Mouse (Mus musculus) liver, embryonic 12.5 days (tissue): ENCODE data around the gene Gm49383. TPM values are rescaled to one million over a fixed set of nuclear protein-coding genes. Genes with fewer than 3 reads are reported as not detected.
A peak's percentile ranks its signal among the peaks of the same experiment; 100 is the strongest.

Source experiments
- ATAC-seq: fragments of 200-750 bp; cut with Nextera tagmentation; 2 replicates; pipeline ENCODE4 v1.8.0; 2017; ENCODE audit warnings: moderate number of reproducible peaks, mild to moderate bottlenecking, moderate library complexity
- H3K27ac ChIP-seq: fragments of 300-500 bp; sonication (generic); 2 replicates; pipeline ENCODE4 v1.5.1; 2016; ENCODE audit warnings: mild to moderate bottlenecking
- H3K27me3 ChIP-seq: fragments of 300-500 bp; sonication (generic); replicated peaks from 2 replicates; pipeline ENCODE4 v1.6.1; 2016; ENCODE audit warnings: mild to moderate bottlenecking, moderate library complexity
- H3K36me3 ChIP-seq: fragments of 300-500 bp; sonication (generic); 2 replicates; pipeline ENCODE4 v1.6.1; 2016; ENCODE audit warnings: mild to moderate bottlenecking, moderate library complexity
- H3K4me1 ChIP-seq: fragments of 300-500 bp; sonication (generic); 2 replicates; pipeline ENCODE4 v1.6.1; 2016
- H3K4me2 ChIP-seq: fragments of 300-500 bp; sonication (generic); 2 replicates; pipeline ENCODE4 v1.6.1; 2016; ENCODE audit warnings: mild to moderate bottlenecking, moderate library complexity
- H3K4me3 ChIP-seq: fragments of 300-500 bp; sonication (generic); 2 replicates; pipeline ENCODE4 v1.5.1; 2016; ENCODE audit warnings: mild to moderate bottlenecking, moderate library complexity
- H3K9ac ChIP-seq: fragments of 300-500 bp; sonication (generic); 2 replicates; pipeline ENCODE4 v1.6.1; 2016; ENCODE audit warnings: mild to moderate bottlenecking, moderate library complexity
- H3K9me3 ChIP-seq: fragments of 300-500 bp; sonication (generic); replicated peaks from 2 replicates; pipeline ENCODE4 v1.6.1; 2016; ENCODE audit warnings: mild to moderate bottlenecking, moderate library complexity
- WGBS: fragments of 180-500 bp; shearing (Covaris S2); methylation state at CpG from one replicate; pipeline ENCODE4 v1.1.7; 2016; ENCODE audit not compliant: insufficient replicate concordance; 5-methylcytosine and 5-hydroxymethylcytosine counted together
- polyA plus RNA-seq: library from polyadenylated mRNA; unstranded; fragments of >200 nt; fragmentation: Nextera tagmentation; extraction: Ambion mirVana; gene quantifications from 2 replicates; pipeline ENCODE4 v1.2.1, GENCODE M21; 2016

Gm49383 gene
- 28.5 and 29.0 TPM in 2 replicates for polyA plus RNA-seq

GRCm38 (mm10) chr12:69196444-69197377, at the start of gene Gm49383:
Gene Gm49383 (minus strand): TSS chr12:69197104.
- Histone ChIP-seq H3K9me3 (no peaks in the 10 kb centered on the region), H3K27ac (peak within 1 kb of the TSS; percentile 90)
- under 1% methylated on average over 75 of the region's 75 CpGs for WGBS

DNA sequence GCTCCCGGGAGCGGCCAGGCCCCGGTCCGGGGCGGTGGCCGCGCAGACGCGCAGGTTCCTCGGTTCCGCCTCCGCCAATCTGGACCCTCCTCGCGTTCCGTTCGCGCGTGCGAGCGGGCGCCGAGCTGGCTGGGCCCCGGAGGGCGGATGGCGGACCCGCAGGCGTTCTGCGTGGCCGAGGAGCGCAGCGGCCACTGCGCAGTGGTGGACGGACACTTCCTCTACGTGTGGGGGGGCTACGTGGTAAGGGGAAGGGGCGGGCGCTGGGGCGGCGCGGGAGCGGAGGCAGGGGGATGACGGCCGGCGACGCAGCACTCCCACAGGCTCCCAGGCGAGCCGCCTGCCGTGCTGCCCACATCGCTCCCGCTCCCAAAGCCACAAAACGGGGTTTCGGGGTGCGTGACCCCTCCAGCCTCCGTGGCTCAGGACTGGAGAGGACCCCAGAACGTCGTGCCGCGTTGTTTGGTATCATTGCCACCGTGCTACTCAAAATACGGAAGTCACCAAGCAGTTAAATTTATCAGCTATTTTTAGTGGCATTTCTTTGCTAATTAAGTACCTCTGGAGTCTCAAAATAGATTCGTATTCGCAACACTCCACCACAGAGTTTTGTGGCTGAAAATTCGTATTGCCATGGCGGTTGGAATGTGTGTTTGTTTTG, 45.0 kb upstream of the Gm49383 start:
- H3K36me3 ChIP-seq, result no peaks in the 10 kb centered on the region
- H3K27me3 ChIP-seq, result no peaks in the 10 kb centered on the region
- peak overlapping the region; percentile 71 for H3K27ac ChIP-seq
- H3K9me3 ChIP-seq, result no peaks in the 10 kb centered on the region
- peaks cover 32% of the 10 kb centered on the region for H3K4me1 ChIP-seq
- H3K4me2 ChIP-seq, result peak overlapping the region; percentile 98
- H3K4me3 ChIP-seq, result peak overlapping the region; percentile 77
- WGBS, result under 1% methylated on average over 59 of the region's 64 CpGs
- H3K9ac ChIP-seq, result peak overlapping the region; percentile 83
- peak; percentile 85 for ATAC-seq

More at GRCm38 (mm10) chr12:69196444-69197377, at the start of gene Gm49383:
- peaks cover 46% of the 10 kb centered on the region for H3K36me3 ChIP-seq
- peak within 1 kb of the TSS; percentile 99 for H3K4me2 ChIP-seq
- no peaks in the 10 kb centered on the region for H3K27me3 ChIP-seq
- peaks cover 39% of the 10 kb centered on the region for H3K4me1 ChIP-seq
- H3K9ac ChIP-seq, result peak within 1 kb of the TSS; percentile 92
- ATAC-seq, result peak; percentile 72
- H3K4me3 ChIP-seq, result peak within 1 kb of the TSS; percentile 98

DNA sequence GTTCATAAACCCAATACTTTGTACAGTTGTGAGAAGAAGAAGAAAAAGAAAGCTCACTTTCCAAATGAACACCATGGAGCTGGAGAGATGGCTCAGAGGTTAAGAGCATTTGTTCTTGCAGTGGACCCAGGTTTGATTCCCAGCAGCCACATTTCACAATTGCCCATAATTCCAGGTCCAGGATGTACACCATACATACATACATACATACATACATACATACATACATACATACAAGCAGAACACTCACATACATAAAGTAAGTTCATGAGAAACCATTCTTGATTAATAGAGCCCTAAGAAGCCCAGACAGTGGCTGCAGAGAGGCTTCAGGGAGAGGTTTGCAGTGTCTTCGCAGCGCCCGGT, 44.5 kb upstream of the Gm49383 start:
- Histone ChIP-seq H3K4me1 (peaks cover 32% of the 10 kb centered on the region), H3K4me3 (peak overlapping the region; percentile 77), H3K27ac (peak overlapping the region; percentile 71), H3K36me3 (no peaks in the 10 kb centered on the region), H3K27me3 (no peaks in the 10 kb centered on the region), H3K9me3 (no peaks in the 10 kb centered on the region), H3K9ac (peak overlapping the region; percentile 83), H3K4me2 (peak overlapping the region; percentile 98)
- ATAC-seq, result no peak
- WGBS, result 2% methylated on average over 3 of the region's 3 CpGs

GRCm38 (mm10) chr12:69240876-69241275, 44.0 kb upstream of the Gm49383 start, which contains the start of gene Klhdc1:
Gene Klhdc1 (plus strand): TSS chr12:69241176.
- Histone ChIP-seq H3K27ac (peak within 1 kb of the TSS; percentile 71), H3K4me2 (peak within 1 kb of the TSS; percentile 98), H3K4me1 (peaks cover 32% of the 10 kb centered on the region), H3K27me3 (no peaks in the 10 kb centered on the region), H3K4me3 (peak within 1 kb of the TSS; percentile 77), H3K36me3 (no peaks in the 10 kb centered on the region), H3K9me3 (no peaks in the 10 kb centered on the region), H3K9ac (peak within 1 kb of the TSS; percentile 83)
- ATAC-seq, result no peak
- 52% methylated on average over 6 of the region's 6 CpGs for WGBS

GRCm38 (mm10) chr12:69238284-69238683, 41.4 kb upstream of the Gm49383 start:
- Histone ChIP-seq H3K27ac (no peak overlapping the region), H3K27me3 (no peaks in the 10 kb centered on the region), H3K4me3 (no peak overlapping the region), H3K4me1 (peaks cover 23% of the 10 kb centered on the region), H3K4me2 (no peak overlapping the region), H3K36me3 (no peaks in the 10 kb centered on the region), H3K9ac (no peak overlapping the region), H3K9me3 (no peaks in the 10 kb centered on the region)
- no peak for ATAC-seq
- 35% methylated on average over 3 of the region's 3 CpGs for WGBS

GRCm38 (mm10) chr12:69235782-69236181, 38.9 kb upstream of the Gm49383 start:
- no peak for ATAC-seq
- no peak overlapping the region for H3K9ac ChIP-seq
- H3K9me3 ChIP-seq, result no peaks in the 10 kb centered on the region
- no peaks in the 10 kb centered on the region for H3K36me3 ChIP-seq
- peaks cover 3% of the 10 kb centered on the region for H3K4me1 ChIP-seq
- H3K27me3 ChIP-seq, result no peaks in the 10 kb centered on the region
- no peak overlapping the region for H3K27ac ChIP-seq
- H3K4me2 ChIP-seq, result no peak overlapping the region
- H3K4me3 ChIP-seq, result no peak overlapping the region
- WGBS, result 82% methylated on average over 6 of the region's 6 CpGs

DNA sequence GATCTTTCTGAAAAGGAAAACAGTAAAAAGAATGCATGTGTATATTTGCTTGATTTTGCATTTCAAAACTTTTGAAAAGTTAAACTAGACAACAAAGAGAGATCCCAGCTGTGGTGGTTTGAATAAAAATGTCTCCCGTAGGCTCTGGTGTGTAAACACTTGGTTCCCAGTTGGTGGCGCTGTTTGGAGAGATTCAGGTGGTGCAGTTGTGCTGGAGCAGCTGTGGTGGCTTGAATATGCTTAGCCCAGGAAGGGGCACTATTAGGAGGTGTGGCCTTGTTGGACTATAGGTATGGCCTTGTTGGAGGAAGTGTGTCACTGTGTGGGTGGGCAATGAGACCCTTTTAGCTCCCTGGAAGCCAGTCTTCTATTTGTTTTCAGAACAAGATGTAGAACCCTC, 32.3 kb upstream of the Gm49383 start:
- Histone ChIP-seq H3K36me3 (peaks cover 21% of the 10 kb centered on the region), H3K9me3 (no peaks in the 10 kb centered on the region), H3K27ac (no peak overlapping the region), H3K9ac (no peak overlapping the region), H3K4me1 (peaks cover 28% of the 10 kb centered on the region), H3K4me3 (no peak overlapping the region), H3K27me3 (no peaks in the 10 kb centered on the region), H3K4me2 (no peak overlapping the region)
- no peak for ATAC-seq
- 49% methylated on average over 2 of the region's 2 CpGs for WGBS

GRCm38 (mm10) chr12:69227776-69228466, 31.0 kb upstream of the Gm49383 start, which contains the start of gene Pole2:
Gene Pole2 (minus strand): TSS chr12:69228195.
- Histone ChIP-seq H3K27me3 (no peaks in the 10 kb centered on the region), H3K9ac (peak within 1 kb of the TSS; percentile 72), H3K4me3 (peak within 1 kb of the TSS; percentile 70), H3K9me3 (no peaks in the 10 kb centered on the region), H3K4me2 (peak within 1 kb of the TSS; percentile 79), H3K36me3 (peaks cover 29% of the 10 kb centered on the region), H3K27ac (peak within 1 kb of the TSS; percentile 79), H3K4me1 (peaks cover 28% of the 10 kb centered on the region)
- ATAC-seq, result peak; percentile 95
- WGBS, result under 1% methylated on average over 37 of the region's 37 CpGs

GRCm38 (mm10) chr12:69220613-69221277, 23.8 kb upstream of the Gm49383 start:
- no peak overlapping the region for H3K4me3 ChIP-seq
- peaks cover 90% of the 10 kb centered on the region for H3K36me3 ChIP-seq
- H3K9ac ChIP-seq, result no peak overlapping the region
- H3K9me3 ChIP-seq, result no peaks in the 10 kb centered on the region
- 88% methylated on average over 19 of the region's 19 CpGs for WGBS
- H3K4me2 ChIP-seq, result no peak overlapping the region
- H3K27me3 ChIP-seq, result no peaks in the 10 kb centered on the region
- peak; percentile 42; the same call in 1 of the 2 replicates for ATAC-seq
- 0 out of 2 replicates have a peak overlapping the region, but pooled peaks have one; percentile 8 for H3K27ac ChIP-seq
- peaks cover 11% of the 10 kb centered on the region; the same call in 1 of the 2 replicates for H3K4me1 ChIP-seq

DNA sequence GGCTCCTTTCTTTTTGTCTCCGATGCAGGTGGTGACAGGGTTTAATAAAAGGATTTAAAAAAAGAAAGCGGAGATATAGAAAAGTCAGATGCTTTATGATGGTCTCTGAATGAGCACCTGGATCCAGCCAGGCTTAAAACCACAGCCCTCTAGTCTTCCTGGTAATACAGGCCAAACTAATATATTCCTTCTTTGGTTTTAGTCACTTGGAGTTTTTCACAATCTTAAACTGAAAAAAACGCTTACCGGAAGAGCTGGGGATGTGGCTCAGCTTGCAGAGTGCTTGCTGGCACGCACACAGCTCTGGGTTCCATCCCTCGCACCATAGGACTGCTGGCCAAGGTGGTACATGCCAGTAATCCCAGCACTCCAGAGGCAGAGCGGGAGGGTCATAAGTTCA, 19.7 kb upstream of the Gm49383 start:
- Histone ChIP-seq H3K4me1 (peaks cover 8% of the 10 kb centered on the region; the same call in 1 of the 2 replicates), H3K9ac (no peak overlapping the region), H3K4me2 (no peak overlapping the region), H3K27me3 (no peaks in the 10 kb centered on the region), H3K27ac (no peak overlapping the region), H3K36me3 (peaks cover 100% of the 10 kb centered on the region), H3K4me3 (no peak overlapping the region), H3K9me3 (no peaks in the 10 kb centered on the region)
- no peak for ATAC-seq
- WGBS, result 91% methylated on average over 7 of the region's 7 CpGs
